Mouse (Mus musculus): ENCODE data around the gene Agtpbp1. TPM values are rescaled to one million over a fixed set of nuclear protein-coding genes. Genes with fewer than 3 reads are reported as not detected.

Agtpbp1 gene
- total RNA-seq, 2 experiments from 2014 or later: 30.8 to 31.2 TPM

DNA sequence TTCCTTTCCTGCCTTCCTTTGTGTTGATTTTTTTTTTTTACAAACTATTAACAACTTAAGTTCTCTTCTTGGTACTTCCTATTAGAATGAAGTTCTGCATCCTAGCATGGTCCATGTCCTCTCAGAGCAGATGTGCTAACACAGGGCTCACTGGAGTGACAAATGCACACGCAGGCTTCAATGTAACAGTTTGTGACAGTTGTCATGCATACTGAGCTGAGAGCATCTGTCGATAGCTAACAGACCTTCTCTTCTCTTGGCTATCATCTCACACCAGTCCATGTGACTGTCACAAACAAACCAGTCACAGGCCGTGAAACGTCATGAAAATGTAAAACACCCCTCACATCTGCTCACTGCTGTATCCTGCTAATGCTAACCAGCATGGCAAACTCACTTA is 50.7 kb downstream of the Agtpbp1 start:
- DNase-seq (ENCODE audit: low spot score in 2 of 2): no peak

GRCm38 (mm10) chr13:59533331-59533730 is 51.7 kb downstream of the Agtpbp1 start:
- DNase-seq (ENCODE audit: low spot score in 2 of 2): no peak

GRCm38 (mm10) chr13:59531203-59531602 is 53.8 kb downstream of the Agtpbp1 start:
- DNase-seq (ENCODE audit: low spot score in 2 of 2): no peak

DNA sequence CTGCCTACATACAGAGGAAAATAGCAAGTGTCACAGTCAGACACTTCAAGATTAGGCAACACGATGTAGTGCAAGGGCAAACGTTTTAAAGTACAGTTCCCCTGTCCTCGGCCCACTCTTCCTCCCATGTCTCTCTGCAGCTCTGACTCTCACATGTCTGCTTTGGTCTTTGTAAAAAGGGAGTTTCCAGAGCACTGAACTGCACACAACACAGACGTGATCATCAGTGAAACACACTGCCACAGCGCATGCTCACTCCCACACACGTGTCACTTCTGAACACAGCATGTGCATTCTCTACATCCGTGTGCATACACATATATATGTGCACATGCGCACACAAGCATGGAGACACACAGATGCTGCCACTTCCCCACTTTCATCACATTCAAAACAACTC is 54.5 kb downstream of the Agtpbp1 start:
- no peak for DNase-seq (ENCODE audit: low spot score in 2 of 2)

DNA sequence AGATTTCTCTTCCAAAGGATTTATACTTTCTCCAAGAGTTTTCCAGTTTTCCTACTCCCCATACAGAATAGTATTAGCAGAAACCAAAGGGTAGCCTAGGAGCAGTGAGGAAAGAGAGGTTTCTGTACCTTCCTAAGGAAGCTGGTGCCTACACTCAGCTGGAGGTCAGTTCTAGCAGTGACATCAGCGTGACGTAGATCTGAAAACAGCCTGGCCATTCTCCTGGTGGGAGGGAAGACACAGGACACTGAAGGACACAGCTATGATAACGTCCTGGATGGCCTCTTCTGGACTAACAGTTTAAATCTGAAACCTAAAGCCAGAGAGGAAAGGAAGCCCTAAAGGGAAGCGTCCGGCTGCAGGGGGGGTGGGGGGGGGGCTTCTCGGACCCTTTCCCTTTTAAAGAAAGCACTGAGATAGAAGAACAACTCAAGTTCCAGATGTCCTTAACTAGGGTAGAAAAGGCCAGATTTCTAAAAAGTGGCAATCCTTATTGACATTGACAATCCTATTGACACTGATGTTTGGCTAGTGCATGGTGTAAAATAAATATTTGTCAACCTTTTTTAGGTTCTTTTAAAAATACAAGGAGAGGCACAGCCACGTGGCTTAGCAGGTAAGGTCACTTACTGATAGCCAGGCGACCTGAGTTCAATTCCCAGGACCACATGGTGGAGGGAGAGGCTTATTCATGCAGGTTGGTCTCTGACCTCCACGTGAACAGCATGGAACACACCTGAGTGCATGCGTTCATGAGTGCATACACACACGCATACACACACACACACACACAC is 63.6 kb downstream of the Agtpbp1 start:
- DNase-seq (ENCODE audit: low spot score in 2 of 2): no peak

GRCm38 (mm10) chr13:59520834-59521233 is 64.2 kb downstream of the Agtpbp1 start:
- no peak for DNase-seq (ENCODE audit: low spot score in 2 of 2)

DNA sequence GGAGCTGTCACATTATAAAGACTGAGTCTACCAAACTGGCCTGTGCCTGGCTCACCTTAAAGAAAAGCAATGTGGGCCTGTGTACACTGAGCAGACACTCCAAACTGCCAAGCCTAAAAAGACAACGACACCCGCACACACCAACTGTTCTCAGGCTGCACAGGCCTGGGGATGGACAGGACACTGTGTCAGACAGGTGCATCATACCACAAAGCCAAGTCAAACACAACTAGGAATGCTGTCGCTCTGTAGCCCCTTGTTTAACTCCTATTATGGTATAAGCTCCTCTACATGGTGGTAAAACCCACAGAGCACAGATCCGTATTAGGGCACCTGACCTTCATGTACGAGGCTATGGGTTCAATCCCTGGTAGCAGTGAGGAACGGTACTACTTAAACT is 65.5 kb downstream of the Agtpbp1 start:
- DNase-seq (ENCODE audit: low spot score in 2 of 2): no peak

GRCm38 (mm10) chr13:59518016-59518415 is 67.0 kb downstream of the Agtpbp1 start:
- DNase-seq (ENCODE audit: low spot score in 2 of 2): no peak

GRCm38 (mm10) chr13:59515074-59515473 is 70.0 kb downstream of the Agtpbp1 start:
- DNase-seq (ENCODE audit: low spot score in 2 of 2): peak in 1 of 2 experiments; percentile 49

DNA sequence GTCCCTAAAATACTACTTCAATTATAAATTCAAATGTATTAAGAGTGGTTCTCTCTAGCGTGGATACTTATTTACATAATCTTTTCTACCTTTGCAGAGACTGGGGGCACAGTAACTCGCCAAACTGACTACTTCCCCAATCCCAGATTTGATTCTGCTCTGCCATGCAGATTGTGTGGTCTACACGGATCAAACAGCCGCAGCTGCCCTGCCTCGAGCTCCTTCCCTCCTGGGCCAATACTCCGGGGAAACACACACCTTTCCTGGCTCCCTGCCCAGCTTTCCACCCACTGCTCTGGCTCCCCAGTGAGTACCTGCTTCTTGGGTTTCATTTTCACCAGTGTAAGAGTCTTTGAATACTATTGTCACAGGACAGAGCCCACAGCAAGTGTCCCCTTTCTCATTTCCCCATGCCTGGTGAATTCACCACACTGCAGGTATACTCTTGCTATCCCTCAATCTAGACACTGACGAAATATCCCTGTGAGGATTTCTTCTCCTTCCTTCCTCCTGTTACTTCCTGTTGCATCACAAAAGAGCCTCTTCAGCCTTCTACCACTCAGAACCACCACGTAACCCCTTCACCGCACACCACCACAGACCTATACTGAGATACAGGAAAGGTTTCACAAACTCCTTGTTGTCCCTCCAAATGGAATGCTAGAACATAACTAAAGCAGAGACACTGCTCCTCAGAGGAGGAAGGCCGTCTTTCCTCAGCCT is 75.2 kb downstream of the Agtpbp1 start:
- DNase-seq (ENCODE audit: low spot score in 2 of 2): no peak

DNA sequence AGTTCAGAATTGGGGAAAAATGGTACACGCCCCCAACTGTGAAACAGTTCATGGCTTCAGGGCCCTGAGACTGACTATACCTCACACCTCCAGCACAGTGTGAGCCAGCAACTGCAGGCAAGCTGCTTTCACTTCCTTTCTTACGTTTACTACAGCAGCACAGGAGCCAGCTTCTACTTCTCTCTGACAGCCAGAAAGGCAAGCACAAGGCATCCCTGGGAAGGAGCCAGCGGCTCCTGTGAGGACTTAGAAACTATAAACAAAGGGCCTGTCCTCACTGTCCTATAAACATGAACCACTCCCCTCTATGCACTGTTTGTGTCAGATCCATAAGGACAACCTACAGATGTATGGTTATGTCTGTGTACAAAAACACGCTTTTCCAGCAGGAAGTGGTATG is 76.4 kb downstream of the Agtpbp1 start:
- DNase-seq (ENCODE audit: low spot score in 2 of 2): no peak

DNA sequence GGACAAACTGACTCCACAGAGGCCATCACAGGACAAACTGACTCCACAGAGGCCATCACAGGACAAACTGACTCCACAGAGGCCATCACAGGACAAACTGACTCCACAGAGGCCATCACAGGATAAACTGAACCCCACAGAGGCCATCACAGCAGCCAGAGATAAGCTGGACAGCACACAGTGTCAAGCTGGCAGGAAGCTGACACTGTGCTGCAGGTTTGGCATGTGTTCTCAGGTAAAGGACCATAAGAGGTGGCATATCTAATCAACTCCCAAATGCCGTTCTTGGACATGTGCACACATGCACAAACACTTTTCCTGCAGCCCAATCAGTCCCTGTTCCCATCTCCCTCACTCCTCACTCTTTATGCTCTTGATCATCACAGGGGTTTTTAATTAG is 78.6 kb downstream of the Agtpbp1 start:
- DNase-seq (ENCODE audit: low spot score in 2 of 2): no peak

GRCm38 (mm10) chr13:59505867-59506266 is 79.2 kb downstream of the Agtpbp1 start:
- no peak for DNase-seq (ENCODE audit: low spot score in 2 of 2)

GRCm38 (mm10) chr13:59503581-59503980 is 81.4 kb downstream of the Agtpbp1 start:
- no peak for DNase-seq (ENCODE audit: low spot score in 2 of 2)

- DNase-seq (ENCODE audit: low spot score in 2 of 2): no peak
Measured at GRCm38 (mm10) chr13:59499831-59500230, 85.2 kb downstream of the Agtpbp1 start.

- DNase-seq (ENCODE audit: low spot score in 2 of 2): no peak
Measured at GRCm38 (mm10) chr13:59499374-59499773, 85.7 kb downstream of the Agtpbp1 start.

DNA sequence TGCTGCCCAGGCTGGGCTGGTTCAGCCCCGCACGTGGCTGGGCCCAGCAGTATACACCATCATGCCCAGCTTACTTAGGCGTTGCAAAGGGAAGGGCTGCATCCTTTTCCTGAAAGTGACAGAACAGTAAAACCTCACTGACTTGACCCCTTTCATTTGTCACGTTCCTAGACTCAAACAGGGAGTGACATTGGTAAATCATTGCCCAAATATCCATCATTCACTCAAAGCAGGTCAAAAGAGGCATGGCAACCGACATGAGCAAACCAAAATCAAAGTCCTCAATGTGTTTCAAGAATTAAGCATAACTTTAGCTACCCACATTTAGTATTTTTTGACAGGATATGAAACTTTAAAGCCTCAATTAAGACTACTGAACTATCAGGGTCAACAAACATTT is 86.8 kb downstream of the Agtpbp1 start:
- no peak for DNase-seq (ENCODE audit: low spot score in 2 of 2)

DNA sequence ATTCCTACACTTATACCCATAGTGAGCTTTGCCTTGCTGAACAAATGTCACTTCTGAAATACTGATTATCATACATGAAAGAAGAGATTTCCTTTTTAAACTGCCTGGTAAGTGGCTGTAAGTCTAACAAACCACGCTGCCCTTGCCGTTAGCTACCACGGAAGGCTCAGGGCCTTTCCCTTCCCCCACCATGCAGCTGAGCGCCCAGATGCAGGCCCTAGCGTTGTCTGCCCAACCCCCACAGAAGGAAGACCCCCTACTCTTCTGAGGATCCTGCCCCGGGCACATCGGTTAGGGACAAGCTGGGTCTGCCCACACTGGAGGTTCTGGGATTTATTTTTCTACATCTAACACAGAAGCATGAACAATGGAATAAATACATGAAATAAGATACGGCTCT is 89.2 kb downstream of the Agtpbp1 start:
- DNase-seq (ENCODE audit: low spot score in 2 of 2): no peak

- DNase-seq (ENCODE audit: low spot score in 2 of 2): no peak
Measured at GRCm38 (mm10) chr13:59494619-59495262, 90.3 kb downstream of the Agtpbp1 start.

DNA sequence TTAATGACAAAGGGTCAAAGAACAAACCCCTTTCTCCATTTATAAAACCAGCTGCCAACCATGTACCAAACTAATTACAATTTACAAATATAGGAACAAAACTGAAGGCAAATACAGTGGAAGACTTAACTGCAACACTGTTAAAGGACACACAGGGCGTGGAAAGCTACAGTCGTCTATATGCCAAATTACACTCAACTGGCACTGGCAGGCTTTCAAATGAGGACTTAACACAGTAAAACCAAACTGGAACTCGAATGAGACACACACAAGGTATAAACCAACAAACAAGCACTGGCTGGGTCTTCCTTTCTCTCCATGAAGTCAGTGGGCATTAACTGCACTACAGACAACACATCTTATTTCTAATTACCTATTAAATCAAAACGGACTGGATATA is 94.3 kb downstream of the Agtpbp1 start:
- no peak for DNase-seq (ENCODE audit: low spot score in 2 of 2)

- DNase-seq (ENCODE audit: low spot score in 2 of 2): no peak
Measured at GRCm38 (mm10) chr13:59489143-59489542, 95.9 kb downstream of the Agtpbp1 start.

DNA sequence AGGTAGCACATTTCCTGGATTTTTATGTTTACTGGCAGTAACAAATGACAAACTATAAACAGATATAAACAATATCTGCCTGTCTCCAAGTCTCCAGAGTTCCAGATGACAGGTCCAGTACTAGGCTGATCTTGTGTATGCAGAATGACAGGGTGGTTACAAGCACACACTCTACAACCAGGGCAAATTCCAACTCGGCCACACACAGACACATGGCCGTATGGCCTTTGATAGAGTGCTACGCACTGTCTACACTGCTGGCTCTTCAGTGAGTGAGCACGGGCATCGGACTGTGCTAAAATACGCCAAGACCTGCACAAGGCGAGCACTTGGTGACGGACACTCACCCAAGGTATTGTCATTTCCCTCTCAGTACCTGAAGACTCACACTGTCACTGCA is 97.7 kb downstream of the Agtpbp1 start:
- no peak for DNase-seq (ENCODE audit: low spot score in 2 of 2)
